Mouse (Mus musculus): ENCODE data around the gene Elp4.

- TF ChIP-seq MYOG (IDR thresholded peaks at IDR 0.05; ENCODE audit: control insufficient read depth, extremely low read depth, insufficient read length) (no peak), CTCF (IDR thresholded peaks at IDR 0.05; ENCODE audit: control insufficient read depth, insufficient read depth, insufficient read length) (no peak), USF1 (IDR thresholded peaks at IDR 0.05; ENCODE audit: low read depth) (no peak), MAX (IDR thresholded peaks at IDR 0.05) (no peak), CEBPB (IDR thresholded peaks at IDR 0.05; ENCODE audit: low read depth) (no peak)
Measured at GRCm38 (mm10) chr2:105671116-105671797, 233.1 kb downstream of the Elp4 start.
